Mouse (Mus musculus) embryonic fibroblast, embryonic 13.5 days (primary cell): ENCODE data around the gene Gm16253. TPM values are rescaled to one million over a fixed set of nuclear protein-coding genes. Genes with fewer than 3 reads are reported as not detected.

Source experiments
- H3K27ac ChIP-seq: 2 replicates; pipeline ENCODE4 v1.5.1; 2012; ENCODE audit warnings: low read length, control low read depth, inconsistent platforms; ENCODE audit not compliant: insufficient read depth
- H3K4me1 ChIP-seq: 2 replicates; pipeline ENCODE4 v1.6.1; 2011; ENCODE audit warnings: low read length; ENCODE audit not compliant: control insufficient read depth, insufficient read depth
- H3K4me3 ChIP-seq: 2 replicates; pipeline ENCODE4 v1.5.1; 2011; ENCODE audit warnings: mild to moderate bottlenecking, control low read depth, low read length; ENCODE audit not compliant: insufficient read depth
- CTCF ChIP-seq: IDR thresholded peaks from 2 replicates; pipeline ENCODE4 v1.5.1; 2011; ENCODE audit warnings: mild to moderate bottlenecking, control low read depth, low read length, moderate library complexity, borderline replicate concordance; ENCODE audit not compliant: insufficient read depth
- POLR2A ChIP-seq: IDR thresholded peaks from 2 replicates; pipeline ENCODE4 v1.6.1; 2011; ENCODE audit warnings: low read depth, mild to moderate bottlenecking, control low read depth, low read length, moderate library complexity
- polyA plus RNA-seq: library from polyadenylated mRNA; stranded (reverse); fragments of >200 nt; gene quantifications from 2 replicates; pipeline ENCODE4 v1.2.4, GENCODE M21; 2011; ENCODE audit warnings: low read depth; ENCODE audit not compliant: missing spikeins, insufficient read length

Gene Gm16253
- polyA plus RNA-seq, 1 experiment, result not detected

DNA sequence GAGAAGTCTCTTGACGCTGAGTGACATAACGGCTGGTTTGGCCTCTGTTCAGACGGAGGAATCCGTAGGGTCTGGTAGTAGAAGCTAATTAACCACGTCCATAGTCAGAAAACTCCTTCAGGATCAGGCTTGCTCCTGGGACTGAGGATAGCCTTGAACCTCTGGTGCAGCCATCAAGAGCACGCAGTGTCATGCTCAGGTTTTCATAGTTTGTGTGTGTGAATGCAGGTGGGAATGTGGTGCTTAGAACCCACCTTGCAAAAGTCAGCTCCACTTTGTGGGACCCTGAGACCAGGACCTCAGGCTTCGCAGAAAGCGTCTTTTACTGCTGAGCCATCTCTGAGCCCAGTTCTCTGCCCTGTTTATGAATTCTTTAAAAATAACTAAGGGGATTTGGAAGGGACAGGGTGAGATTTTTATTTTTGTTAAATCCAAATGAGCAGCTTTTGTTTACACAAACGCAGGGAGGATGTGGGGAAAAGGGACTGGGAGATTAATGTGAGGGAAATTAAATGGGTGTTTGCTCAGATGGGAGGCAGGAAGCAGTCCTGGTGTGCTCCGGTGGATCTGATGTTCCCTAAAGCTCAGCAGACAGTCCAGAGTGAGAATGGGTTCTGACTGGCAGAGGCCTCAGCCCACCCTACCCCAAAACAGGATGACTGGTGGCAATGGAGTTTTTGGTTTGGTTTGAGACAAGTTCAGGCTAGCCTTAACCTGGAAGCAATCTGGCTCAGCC, 14.7 kb upstream of the Gm16253 start:
- Histone ChIP-seq H3K27ac (no peak overlapping the region), H3K4me1 (peaks cover 12% of the 10 kb centered on the region), H3K4me3 (no peak overlapping the region)
- TF ChIP-seq POLR2A, result peak; percentile 43; the same call in 1 of the 2 replicates
- no peak for TF ChIP-seq CTCF

DNA sequence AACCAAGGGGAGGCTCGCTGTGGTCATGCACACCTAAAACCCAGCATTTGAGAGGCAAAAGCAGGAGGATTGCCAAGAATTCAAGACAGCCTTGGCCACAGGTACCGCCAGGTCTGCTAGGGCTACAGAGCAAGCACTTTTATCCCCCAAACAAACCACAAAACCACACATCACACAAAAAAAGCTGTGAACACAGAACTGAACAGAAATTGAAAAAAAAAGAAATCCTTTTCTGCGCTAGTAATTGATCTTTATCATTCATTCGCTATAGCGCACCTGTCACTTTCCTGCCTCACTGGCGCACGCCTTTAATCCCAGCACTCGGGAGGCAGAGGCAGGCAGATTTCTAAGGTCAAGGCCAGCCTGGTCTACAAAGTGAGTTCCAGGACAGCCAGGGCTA, 13.5 kb upstream of the Gm16253 start:
- Histone ChIP-seq H3K4me1 (peaks cover 12% of the 10 kb centered on the region), H3K27ac (no peak overlapping the region), H3K4me3 (no peak overlapping the region)
- TF ChIP-seq CTCF (no peak), POLR2A (no peak)

DNA sequence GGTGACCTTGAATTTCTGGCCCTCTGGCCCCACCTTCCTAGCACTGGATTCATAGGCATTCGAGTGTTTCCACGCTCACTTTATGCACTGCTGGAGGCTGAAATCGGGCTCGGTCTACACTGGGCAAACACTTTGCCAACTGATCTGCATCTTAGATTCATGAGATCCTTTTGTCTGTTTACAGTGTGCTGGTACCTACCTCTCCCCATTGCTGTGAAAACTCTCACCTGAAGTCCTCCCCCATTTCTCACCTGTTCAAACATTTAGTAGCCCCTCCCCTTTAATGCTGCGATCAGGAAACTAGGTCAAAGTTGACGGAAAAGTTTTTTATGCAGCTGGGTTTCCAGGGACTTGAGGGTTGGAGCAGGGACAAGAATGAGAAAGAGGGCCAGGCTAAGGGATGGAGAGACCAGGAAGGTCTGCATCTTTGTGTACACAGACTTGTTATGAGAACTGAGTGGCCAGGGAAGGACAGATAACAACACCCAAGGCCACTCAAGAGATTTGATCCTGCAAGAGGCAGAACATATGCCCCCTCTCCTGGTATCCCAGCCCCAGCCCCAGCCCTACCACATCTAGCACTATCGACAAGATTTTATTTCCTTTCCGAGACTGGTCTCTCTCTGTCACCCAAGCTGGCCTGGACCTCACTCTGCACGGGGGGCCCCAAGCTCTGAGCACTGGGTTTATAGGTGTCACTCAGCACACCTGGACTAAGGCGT, 12.7 kb upstream of the Gm16253 start:
- no peak overlapping the region for H3K4me3 ChIP-seq
- no peak for TF ChIP-seq POLR2A
- no peak for TF ChIP-seq CTCF
- H3K27ac ChIP-seq, result no peak overlapping the region

DNA sequence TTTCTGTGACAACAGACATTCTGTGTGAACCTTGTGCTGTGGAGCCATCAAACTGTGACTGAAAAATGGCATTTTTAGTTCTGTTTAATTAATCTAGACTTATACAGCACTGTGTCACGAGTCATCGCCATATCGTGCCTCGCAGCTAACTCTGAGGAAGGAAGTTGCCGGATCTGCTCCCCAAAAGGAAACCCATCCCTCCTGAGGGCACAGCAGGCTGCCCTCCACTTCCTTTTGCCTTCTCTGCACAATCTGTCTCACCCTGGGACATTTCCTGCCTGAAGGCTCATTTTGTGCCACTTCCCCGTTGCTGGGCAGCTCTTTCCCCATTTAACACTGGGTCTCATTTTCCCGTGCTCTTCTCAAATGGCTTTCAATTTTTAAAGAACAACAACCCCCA, 12.2 kb upstream of the Gm16253 start:
- Histone ChIP-seq H3K4me3 (no peak overlapping the region), H3K27ac (no peak overlapping the region), H3K4me1 (peaks cover 12% of the 10 kb centered on the region)
- TF ChIP-seq POLR2A, result no peak
- TF ChIP-seq CTCF, result no peak

More for the DNA sequence above, 12.7 kb upstream of the Gm16253 start:
- H3K4me1 ChIP-seq, result peaks cover 12% of the 10 kb centered on the region

GRCm38 (mm10) chr3:96565105-96565504, 11.7 kb upstream of the Gm16253 start:
- H3K4me1 ChIP-seq, result peaks cover 8% of the 10 kb centered on the region
- no peak overlapping the region for H3K27ac ChIP-seq
- no peak overlapping the region for H3K4me3 ChIP-seq
- TF ChIP-seq POLR2A (no peak), CTCF (no peak)

DNA sequence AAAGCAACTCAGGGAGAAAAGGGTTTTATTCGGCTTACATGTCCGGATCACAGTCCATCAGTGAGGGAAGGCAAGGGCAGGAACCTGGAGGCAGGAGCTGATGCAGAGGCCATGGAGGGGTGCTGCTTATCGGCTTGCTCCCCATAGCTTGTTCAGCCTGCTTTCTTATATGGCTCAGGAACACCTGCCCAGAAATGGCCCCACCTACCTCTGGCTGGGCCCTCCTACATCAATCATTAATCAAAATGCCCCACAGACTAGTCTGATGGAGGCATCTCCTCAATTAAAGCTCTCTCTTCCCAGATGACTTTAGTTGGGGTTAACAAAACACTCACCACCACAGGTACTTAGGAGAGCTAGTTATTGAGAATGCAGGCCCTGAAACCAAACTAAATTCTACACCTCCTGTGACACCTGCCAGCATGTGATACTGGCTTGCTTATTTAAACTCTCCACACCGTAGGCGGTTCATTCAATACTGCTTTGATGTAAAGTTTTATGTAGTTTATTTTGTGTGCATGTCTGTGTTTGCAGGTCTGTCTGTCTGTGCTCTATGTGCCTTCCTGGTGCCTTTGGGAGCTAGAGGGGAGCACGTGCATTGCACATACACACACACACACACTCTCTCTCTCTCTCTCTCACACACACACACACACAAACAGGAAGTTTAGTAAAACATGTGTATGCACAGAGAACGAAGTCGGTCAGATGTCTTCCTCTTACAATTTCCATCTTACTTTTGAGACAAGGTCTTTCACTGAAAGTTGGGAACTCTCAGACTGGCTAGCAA, 9.9 kb upstream of the Gm16253 start:
- Histone ChIP-seq H3K4me1 (peaks cover 5% of the 10 kb centered on the region), H3K27ac (no peak overlapping the region)
- TF ChIP-seq CTCF (no peak), POLR2A (no peak)

GRCm38 (mm10) chr3:96568605-96569004, 8.2 kb upstream of the Gm16253 start:
- H3K27ac ChIP-seq, result no peak overlapping the region

More for the DNA sequence above, 9.9 kb upstream of the Gm16253 start:
- H3K4me3 ChIP-seq, result no peak overlapping the region

DNA sequence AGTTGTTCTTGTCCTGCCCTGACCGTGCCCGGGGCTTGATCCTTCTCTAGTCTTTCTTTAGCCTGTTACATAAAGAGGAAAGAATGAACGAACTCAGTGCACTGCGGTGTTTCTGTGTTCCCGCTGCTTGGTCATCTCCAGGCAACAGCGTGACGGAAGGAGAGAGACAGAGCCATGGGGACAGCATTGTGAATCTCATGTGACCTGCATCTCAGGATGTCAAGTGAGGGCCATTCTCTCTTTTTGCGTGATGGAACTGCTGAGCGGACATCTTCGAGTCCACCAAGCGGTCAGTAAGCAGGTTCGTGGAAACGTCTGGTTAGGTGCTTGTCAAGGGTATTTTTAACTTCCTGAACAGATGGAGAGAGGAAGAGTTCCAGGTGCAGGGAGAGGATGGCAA, 7.3 kb upstream of the Gm16253 start:
- H3K4me1 ChIP-seq, result no peaks in the 10 kb centered on the region
- TF ChIP-seq CTCF (no peak), POLR2A (no peak)
- H3K27ac ChIP-seq, result no peak overlapping the region
- H3K4me3 ChIP-seq, result no peak overlapping the region

More at GRCm38 (mm10) chr3:96568605-96569004, 8.2 kb upstream of the Gm16253 start:
- no peak for TF ChIP-seq CTCF
- TF ChIP-seq POLR2A, result no peak
- H3K4me3 ChIP-seq, result no peak overlapping the region
- peaks cover 5% of the 10 kb centered on the region for H3K4me1 ChIP-seq

GRCm38 (mm10) chr3:96569966-96570605, 6.7 kb upstream of the Gm16253 start:
- no peaks in the 10 kb centered on the region for H3K4me1 ChIP-seq
- TF ChIP-seq CTCF (no peak), POLR2A (no peak)
- no peak overlapping the region for H3K4me3 ChIP-seq
- H3K27ac ChIP-seq, result no peak overlapping the region

GRCm38 (mm10) chr3:96570643-96571042, 6.1 kb upstream of the Gm16253 start:
- TF ChIP-seq CTCF, result no peak
- TF ChIP-seq POLR2A, result no peak
- no peak overlapping the region for H3K27ac ChIP-seq
- H3K4me3 ChIP-seq, result no peak overlapping the region
- H3K4me1 ChIP-seq, result no peaks in the 10 kb centered on the region
